Mouse (Mus musculus) cerebellum, postnatal 36 days (tissue): ENCODE results near the gene Gnl2.

Experiments
- DNase-seq, 2 experiments: peaks; one replicate each; pipeline ENCODE4 v3.0.0; 2021 to 2022; ENCODE audit warnings: mixed read lengths in 2 of 2

The Gnl2 gene

GRCm38 (mm10) chr4:125015806-125016635 is at the start of gene Gnl2:
TSS of gene Gnl2 (plus strand) at chr4:125016585.
- no peak for DNase-seq

DNA sequence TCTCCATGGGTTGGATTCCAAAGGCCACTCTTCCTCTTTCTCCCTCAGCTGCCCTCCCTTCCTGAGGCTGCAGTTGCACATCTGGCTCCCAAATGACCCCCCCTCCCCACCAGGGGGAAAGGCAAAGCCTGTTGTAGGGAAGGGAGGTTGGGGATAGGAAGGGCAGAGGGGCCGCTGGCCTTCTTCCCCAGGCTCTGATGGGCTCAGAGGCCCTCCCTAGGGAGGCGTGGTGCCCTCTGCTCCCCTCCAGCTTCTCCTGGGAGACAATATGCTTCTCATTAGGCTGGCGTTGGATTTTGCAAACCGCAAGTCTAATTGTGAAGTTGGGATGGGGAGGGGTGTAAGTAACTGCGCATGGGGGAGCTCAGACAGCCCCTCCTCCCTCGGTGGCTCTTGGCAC is 47.7 kb upstream of the Gnl2 start:
- DNase-seq, result no peak

DNA sequence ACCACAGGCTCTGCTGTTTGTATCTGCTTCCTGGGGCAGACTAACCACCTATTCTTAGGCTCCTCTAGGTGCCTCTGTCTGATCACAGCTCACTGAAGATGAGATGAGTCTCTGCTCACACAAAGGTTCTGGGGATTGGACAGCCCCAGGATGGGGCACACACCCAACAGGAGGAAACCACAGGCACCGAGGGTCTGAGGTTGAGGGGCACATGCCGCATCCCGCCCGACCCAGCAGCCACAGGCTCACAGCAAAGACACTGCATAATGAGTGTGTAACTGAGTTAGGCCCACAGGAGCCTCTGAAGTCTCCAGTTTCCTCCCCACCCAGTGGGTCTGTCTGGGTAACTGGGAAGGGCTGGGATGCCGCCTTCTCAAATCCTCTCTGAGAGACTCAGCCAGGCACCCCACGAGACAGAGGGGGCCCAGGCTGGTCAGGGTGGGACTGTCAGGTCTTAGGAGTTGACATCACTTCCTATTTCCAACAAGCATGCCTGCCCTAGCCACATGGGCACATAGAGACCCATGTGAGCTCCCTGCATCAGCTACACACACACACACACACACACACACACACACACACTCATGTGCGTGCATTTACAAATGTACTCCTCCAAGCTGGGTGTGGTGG is 47.1 kb upstream of the Gnl2 start:
- DNase-seq, result no peak

DNA sequence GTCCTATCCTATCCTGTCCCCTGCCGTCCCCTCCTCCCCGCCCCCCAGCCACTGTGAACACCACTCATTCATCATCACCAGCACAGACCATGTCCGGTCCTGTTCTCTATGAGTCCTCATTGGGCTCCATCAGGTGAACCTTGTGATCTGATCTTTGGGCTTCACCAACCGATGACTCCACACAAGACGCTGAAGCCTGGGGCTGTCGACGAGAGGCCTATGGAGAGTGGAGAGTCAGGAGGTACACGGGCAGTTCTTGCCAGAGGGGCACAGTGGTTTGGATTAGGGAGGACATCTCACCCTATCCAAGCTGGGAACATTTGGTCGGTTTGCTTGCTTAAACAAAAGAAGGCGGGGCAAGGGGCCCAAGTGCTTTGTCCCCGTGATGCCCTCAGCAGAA is 46.2 kb upstream of the Gnl2 start:
- no peak for DNase-seq

GRCm38 (mm10) chr4:124970677-124971076 is 45.7 kb upstream of the Gnl2 start:
- no peak for DNase-seq

GRCm38 (mm10) chr4:124971094-124971493 is 45.3 kb upstream of the Gnl2 start:
- no peak for DNase-seq

DNA sequence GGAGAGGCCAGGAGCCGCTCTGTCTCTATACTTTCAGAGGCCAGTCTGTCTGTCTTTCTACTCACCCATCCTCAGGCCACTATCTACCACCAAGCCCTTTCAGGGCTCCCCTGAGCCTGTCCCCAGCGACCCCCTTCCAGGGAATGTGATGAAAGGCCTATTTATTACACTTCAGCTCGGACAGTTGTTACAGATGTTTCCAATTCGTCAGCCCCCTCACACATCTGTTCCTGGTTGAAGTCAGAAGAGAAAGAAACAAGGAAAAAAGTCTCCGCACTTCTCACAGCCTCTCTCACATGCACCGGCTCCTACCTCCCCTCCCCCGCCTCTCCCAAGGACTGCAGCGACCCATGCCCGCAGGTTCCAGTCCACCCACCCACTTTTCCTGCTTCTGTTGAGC is 44.1 kb upstream of the Gnl2 start:
- no peak for DNase-seq

DNA sequence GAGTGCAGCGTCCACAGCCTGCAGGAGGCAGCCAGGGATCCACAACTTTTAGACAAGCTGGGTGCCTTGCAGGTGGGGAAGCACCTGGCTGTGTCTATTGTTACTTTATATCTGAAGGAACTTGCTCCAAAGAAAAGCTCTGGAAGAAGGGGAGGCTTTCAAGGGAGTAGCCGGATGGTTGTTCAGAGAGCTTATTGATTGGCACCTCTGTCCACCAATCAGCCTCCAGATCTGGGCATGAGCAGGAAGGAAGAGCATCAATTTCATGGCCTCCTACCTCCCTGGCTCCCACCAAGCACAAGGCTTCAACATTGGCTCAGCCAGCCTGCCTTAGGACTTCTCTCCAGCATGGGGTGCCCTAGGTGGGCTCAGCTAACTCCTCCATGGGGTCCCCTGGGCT is 43.1 kb upstream of the Gnl2 start:
- no peak for DNase-seq

DNA sequence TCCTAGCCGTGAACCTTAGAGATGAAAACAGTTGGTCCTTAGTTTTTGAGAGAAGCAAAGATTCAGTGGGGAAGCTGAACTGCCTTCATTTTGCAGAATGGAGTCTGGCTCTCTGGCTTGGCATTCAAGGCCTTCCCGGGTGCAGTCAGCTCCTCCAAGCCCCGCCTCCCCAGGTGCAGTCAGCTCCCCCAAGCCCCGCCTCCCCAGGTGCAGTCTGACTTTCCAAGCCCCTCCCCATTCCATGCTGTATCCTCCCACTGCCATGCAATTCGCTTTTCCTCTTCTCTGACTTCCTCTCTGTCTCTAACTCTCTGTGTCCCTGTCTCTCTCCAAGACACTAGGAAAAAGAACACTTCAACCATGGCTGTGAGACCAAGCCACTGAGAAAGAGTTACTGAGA is 38.2 kb upstream of the Gnl2 start:
- no peak for DNase-seq

DNA sequence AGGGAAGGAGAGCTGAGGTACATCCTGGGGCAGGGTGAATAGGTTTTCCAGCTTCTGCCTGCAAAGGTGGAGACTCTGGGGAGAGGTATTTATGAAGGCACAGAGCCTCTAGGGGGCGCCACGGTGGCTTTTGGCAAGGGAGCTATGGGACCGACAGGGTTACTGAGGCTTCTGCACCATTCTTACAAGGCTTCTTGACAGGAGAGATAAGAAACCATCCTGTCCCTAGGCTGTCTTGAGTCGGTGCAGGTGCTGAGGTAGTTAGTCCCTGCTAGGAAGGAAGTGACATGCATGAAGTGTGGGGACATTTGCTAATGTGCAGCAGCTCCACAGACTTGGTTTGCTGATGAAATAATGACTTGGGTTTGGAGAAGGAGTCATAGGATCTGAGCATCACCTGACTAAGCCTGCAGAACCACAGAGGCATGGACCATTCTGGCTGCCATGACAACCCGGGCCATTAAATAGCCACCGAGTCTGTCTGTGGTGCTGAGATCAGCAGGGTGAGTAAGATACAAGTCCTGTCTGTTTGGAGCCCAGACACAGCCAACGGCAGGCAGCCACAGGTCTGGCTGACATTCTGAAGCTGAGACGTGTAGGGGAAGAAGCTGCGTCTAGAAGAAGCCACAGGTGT is 32.4 kb upstream of the Gnl2 start:
- DNase-seq, result no peak

GRCm38 (mm10) chr4:124984871-124985670 is 31.3 kb upstream of the Gnl2 start:
- DNase-seq, result no peak

DNA sequence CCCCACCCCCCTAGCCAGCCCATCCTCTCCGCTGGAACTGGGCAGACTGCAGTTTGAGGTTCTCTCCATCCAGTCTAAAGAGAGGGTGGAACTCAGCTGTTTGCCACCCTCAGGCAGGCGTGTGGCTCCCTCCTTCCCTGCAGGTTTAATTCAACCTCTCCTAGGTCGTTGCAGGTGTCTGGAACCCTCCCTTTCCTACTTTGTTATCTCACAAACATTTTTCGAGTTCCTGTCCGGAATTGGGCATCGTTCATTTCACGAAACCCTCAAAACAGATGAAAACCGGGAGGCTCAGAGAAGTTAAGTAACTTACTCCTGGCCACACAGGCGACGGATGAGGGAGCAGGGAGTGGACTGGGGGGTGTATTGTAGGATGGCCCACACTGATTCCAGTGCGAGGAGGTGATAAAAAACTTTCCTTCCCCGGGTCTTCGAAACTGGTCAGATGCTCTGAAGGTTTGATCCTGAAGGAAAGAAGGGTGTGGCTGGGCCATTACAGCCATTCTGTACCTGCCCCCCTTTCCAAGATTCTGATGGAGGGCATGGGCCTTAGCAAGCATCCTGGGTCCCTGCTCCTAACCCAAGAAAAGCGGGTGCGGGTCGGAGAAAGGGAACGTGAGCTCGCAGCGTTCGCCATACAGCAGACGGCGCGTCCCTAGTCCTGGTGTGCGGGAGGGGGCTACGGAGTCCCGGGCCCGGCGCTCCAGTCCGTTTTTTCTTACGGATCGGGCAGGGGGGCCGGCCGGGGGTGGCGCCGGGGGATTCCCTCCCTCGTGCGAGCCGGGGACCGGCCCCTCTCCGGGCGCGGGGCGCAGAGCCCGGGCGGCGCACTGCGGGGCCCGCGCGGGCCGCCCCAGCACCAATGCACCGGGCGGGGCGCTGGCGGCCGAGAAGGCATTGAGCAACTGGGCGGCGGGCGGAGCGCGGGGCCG is 30.4 kb upstream of the Gnl2 start, which contains the start of gene Rspo1:
Gene Rspo1, plus strand, starts transcription at position 760 of the 932 bp plus-strand sequence.
- no peak for DNase-seq

DNA sequence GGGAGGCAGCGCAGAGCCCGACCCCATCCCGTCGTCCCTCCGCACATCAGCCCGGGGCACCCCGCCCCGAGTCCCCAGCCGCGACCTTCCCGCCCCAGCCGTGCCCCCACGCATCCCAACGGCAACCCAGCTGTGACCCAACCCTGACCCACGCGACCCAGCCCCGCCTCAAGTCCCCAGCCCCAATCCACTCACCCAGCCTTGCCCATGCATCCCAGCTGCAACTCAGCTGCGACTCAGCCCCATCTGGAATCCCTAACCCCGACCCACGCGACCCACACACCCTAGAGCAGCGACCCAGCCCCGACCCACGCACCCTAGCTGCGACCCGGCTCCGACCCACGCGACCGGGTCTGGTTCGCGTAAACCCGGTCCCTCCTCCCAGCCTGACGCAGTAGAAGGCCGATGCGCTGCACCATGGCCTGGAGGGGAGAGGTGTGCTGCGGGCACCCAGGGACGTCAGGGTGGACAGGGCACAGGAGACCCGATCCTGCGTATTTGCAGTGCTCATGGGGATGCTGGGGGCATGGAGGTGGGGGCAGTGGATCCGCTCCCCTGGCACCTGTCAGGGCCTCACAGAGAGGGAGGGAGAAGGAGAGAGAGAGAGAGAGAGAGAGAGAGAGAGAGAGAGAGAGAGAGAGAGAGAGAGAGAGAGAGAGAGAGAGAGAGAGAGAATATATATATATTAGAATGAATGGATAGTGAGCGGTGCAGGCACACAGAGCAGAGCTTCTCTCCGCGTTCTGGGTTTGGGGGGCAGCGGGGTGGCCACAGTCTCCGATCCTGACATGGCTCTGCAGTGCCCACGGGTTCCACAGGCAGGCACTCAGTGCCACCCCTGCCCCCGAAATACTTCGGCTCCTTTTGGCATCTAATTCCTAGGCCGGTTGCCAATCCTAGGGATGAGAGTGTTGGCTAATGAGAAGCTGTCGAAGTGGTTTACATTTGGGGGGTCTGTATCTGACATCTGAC is 29.4 kb upstream of the Gnl2 start:
- no peak for DNase-seq

- DNase-seq, result no peak
Observed at GRCm38 (mm10) chr4:124987711-124988097, 28.7 kb upstream of the Gnl2 start.

- no peak for DNase-seq
Observed at GRCm38 (mm10) chr4:124988382-124988781, 28.0 kb upstream of the Gnl2 start.

- no peak for DNase-seq
Observed at GRCm38 (mm10) chr4:124989787-124990253, 26.6 kb upstream of the Gnl2 start.

- DNase-seq, result no peak
Observed at GRCm38 (mm10) chr4:124990325-124990724, 26.1 kb upstream of the Gnl2 start.

DNA sequence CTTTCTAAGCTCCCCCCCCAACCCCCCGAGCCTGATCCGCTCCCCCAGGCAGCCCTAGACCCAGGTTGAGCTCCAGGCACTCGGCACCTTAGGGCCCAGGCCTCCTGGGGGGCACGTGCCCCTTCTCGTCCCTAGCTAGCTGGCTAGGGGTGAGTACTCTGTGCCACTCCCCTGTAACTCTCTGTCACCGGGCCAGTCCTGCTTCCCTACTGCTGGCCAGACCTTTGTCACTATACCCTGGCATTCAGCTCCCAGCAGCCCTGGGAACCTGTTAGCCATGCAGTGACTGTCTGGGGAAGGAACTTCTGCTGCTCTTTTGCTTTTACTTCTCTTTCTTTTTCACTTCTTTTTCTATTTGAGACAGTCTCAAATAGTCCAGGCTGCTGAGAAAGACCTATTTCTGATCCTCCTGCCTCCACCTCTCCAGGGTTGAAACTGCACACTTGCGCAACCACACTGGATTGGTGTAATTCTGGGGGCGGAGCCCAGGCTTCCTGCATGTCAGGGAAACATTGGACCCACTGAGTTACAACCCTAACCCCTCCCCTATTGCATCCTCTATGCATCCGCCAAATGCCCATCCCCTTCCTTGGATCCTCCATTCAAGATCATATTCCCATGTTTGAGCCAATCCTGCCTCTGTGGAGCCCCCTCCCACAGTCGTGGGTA is 18.8 kb upstream of the Gnl2 start:
- no peak for DNase-seq

DNA sequence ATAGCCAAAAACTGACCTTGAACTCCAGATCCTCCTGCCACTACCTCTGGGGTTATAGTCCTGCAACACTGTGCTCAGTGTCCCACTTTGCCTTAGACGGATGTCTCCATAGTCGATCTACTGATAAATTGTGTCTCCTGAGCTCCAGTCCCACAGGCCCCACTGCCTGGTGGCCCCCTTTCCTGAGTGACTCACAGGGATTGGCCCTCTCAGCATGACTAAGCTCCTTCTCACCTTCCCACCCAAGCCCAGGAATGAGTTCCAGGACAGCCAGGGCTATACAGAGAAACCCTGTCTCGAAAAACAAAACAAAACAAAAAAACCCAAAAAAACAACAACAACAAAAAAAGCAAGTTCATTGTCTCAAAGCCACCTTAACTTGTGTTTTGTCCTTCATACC is 16.8 kb upstream of the Gnl2 start:
- no peak for DNase-seq

GRCm38 (mm10) chr4:125002978-125003377 is 13.4 kb upstream of the Gnl2 start:
- no peak for DNase-seq
